Mouse (Mus musculus) liver, adult (tissue): ENCODE results near the gene Uba52.

Experiments used
- GATA4 ChIP-seq: IDR thresholded peaks from 2 replicates; pipeline ENCODE4 v1.6.1; 2014; ENCODE audit warnings: mild to moderate bottlenecking, low read length; ENCODE audit not compliant: insufficient replicate concordance

Gene Uba52

GRCm38 (mm10) chr8:70510228-70510915 is at the start of gene Uba52:
Uba52 (minus strand) TSS chr8:70510801.
- peak; percentile 45; the same call in 1 of the 2 replicates for TF ChIP-seq GATA4

- peak; percentile 18; the same call in 1 of the 2 replicates for TF ChIP-seq GATA4
Measured at GRCm38 (mm10) chr8:70560096-70560495, 49.5 kb upstream of the Uba52 start.

DNA sequence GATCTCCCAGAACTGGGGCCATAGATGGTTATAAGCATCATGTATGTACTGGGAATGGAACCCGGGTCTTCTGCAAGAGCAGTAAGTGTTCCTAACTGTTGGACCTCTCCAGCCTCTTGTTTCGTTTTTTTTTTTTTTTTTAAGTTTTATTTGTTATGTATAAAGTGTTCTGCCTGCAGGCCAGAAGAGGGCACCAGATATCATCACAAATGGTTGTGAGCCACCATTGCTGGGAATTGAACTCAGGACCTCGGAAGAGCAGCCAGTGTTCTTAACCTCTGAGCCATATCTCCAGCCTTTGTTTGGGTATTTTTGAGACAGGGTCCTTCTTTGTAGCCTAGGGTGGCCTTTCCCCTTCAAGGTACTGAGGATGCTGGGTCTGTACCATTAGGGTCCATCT is 48.4 kb upstream of the Uba52 start:
- TF ChIP-seq GATA4, result no peak

- TF ChIP-seq GATA4, result no peak
Measured at GRCm38 (mm10) chr8:70558334-70558733, 47.7 kb upstream of the Uba52 start.

DNA sequence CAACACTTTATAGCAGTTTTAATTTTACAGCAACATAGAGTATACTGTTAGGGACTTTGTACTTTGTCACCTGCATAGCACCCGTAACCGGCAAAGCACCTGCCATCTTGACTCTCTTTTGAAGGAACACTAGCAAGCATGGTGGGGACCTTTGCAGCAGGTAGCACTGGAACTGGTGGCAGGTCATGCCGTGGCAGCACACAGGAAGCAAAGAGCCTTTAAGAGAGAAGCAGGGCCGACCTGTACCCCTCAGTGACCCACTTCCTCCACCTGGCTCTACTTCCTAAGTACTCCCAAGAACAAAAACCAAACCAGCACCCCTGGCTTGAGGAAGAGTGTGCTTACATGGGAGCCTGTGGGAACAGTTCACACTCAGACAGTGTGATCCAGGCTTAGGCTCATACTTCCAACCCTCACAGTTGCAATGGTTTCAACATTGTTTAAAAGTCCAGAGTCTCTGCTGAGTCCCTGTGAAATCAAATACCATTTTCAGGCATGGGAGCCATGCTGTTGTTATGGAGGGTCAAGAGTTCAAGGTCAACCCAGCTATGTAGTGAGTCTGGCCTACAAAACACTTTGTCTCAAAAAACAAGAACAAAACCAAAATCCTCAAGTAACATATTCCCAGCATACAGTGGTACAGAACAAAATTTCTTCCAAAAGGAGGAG is 44.6 kb upstream of the Uba52 start:
- no peak for TF ChIP-seq GATA4

GRCm38 (mm10) chr8:70553740-70554139 is 43.1 kb upstream of the Uba52 start:
- no peak for TF ChIP-seq GATA4

- TF ChIP-seq GATA4, result no peak
Measured at GRCm38 (mm10) chr8:70552836-70553235, 42.2 kb upstream of the Uba52 start.

GRCm38 (mm10) chr8:70551558-70552161 is 41.1 kb upstream of the Uba52 start:
- TF ChIP-seq GATA4, result no peak

GRCm38 (mm10) chr8:70549412-70550184 is 39.0 kb upstream of the Uba52 start:
- no peak for TF ChIP-seq GATA4

DNA sequence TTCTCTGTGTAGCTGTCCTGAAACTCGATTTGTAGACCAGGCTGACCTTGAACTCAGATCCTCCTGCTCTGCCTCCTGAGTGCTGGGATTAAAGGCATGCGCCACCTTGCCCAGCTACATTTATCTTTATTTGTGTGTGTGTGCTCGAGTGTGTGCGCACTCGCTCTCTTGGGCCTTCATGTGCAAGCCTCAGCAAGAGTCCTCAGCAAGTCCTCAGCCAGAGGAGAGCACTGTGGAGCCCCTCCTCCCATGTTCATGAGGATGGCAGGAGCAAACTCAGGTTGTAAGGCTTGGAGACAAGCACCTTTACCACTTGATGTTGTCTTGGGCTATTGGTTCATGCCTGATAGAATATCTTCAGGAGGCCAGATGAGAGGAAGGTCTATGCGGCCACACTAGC is 37.2 kb upstream of the Uba52 start:
- TF ChIP-seq GATA4, result no peak

- TF ChIP-seq GATA4, result no peak
Measured at GRCm38 (mm10) chr8:70546412-70546811, 35.8 kb upstream of the Uba52 start.

DNA sequence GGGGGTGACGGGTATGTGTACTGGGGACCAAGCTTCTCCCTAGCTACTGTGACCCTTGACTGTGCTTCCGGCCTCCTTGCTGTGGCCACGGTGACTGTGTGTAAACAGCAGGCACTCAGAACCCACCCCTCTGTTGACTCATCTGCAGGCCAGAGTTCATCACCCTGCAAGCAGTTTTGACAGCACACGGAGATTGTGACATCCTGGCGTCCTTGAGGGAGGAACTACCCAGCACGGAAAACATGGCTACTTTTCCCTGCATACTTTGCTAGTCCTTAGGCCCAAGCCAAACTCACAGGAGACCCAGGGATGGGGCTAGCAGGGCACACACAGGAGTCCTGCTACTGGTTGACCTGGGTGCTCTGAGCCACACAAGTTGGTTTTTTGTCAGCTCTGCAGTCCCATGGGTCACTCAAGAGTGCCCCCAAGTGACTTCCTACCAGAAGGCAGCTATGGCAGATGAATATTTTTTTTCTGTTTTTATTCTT is 33.6 kb upstream of the Uba52 start:
- peak; percentile 70; the same call in 1 of the 2 replicates for TF ChIP-seq GATA4

DNA sequence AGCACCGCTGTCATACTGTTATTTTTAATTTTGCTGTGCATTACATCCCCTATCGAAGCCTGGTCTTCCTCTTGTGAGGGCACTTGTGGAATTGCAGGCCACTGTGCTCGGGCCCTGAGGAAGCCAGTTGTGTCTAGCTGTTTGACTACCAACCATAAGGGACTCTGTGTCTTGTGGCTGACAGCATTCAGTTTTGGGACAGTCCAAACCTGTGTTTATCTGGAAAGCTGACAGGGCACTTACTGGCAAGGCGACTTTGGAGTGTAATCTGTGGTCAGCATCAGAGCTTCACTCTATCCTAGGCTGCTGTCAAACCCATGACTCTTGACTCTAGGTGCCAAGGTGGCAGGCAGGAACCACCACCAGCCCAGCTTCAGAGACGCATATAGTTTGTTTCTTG is 30.5 kb upstream of the Uba52 start:
- TF ChIP-seq GATA4, result no peak

- no peak for TF ChIP-seq GATA4
Measured at GRCm38 (mm10) chr8:70540507-70541071, 30.0 kb upstream of the Uba52 start.

- no peak for TF ChIP-seq GATA4
Measured at GRCm38 (mm10) chr8:70540013-70540506, 29.5 kb upstream of the Uba52 start.
